Mouse (Mus musculus): Measurements from ENCODE around the gene Tbx6.
"Not testable (repeated sequence)": the region's sequence is repeated elsewhere in the genome, so short reads cannot be mapped to it uniquely, and the experiment has no call there.

Gene Tbx6

GRCm38 (mm10) chr7:126767001-126767400 is 14.3 kb upstream of the Tbx6 start:
- DNase-seq (ENCODE audit: low spot score) = no peak

DNA sequence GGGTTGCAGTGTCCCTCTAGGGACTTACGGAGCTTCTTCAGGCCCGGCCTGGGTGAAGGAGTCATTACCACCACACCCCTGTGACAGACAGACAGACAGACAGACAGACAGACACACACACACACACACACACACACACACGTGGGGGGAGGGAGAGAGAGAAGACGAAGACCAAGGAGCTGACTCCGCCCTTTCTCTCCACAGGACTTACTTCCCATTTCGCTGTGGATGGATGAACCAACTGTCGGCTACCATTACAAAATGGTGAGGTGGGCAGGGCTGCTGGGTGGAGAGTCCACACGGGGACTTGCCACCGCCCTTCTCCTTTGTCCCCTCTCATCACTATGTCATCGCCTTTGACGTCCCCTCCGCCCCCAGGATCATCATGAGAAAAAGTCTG is 10.5 kb upstream of the Tbx6 start:
- no peak for DNase-seq (ENCODE audit: low spot score)

GRCm38 (mm10) chr7:126773351-126773750 is 7.9 kb upstream of the Tbx6 start:
- DNase-seq (ENCODE audit: low spot score) = no peak

DNA sequence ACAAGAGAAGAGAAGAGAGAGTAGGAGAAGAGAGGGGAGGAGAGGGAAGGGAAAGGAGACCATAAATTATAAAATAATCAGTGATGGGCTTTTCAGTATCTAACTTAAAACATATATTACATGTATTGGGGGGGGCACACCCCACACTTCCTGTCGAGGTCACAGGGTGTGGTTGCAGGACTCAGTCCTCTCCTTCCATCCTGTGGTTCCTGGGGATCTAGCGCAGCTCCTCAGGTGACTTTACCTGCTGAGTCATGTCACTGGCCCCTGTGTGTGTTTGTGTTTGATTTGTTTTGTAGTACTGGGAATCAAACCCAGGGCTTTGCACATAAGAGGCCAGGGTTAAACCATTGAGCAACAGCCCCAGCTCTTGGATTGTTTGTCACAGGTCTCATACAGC is 6.8 kb upstream of the Tbx6 start:
- no peak for DNase-seq (ENCODE audit: low spot score)

DNA sequence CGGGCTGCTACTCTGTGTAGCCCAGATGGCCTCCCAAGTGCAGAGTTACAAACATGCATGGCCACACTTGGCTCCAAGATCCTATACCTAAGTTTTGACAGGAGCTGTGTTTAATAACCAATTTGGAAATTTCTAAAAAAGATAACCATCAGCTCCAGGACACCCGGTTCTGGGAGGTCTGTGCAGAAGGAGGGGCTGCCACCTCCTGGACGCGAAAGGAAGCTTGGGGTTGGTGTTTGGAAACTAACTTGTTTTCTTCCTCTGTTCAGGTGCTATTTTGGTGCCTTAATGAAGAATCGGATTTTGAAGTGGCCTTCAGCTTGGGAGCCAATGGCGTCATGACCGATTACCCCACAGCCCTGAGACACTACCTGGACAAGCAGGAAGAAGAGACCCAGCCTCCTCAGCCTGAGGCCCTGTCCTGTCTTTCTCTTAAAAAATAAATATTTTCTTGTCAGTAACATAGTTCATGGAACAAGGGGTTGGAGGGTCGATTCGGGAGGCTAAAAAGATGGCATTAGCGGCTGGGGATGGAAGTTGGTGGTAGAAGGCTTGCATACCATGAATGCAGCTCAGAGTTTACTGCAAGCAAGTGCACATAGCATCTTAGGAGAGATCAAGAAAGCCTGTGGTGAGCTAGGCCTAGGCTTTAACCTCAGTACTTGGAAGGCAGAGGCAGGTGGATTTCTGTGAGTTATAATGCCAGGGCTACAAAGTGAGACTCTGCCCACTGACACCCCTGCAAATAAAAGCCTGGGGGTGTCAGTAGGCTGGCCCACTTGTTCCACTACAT is 5.9 kb upstream of the Tbx6 start:
- no peak for DNase-seq (ENCODE audit: low spot score)

- DNase-seq (ENCODE audit: low spot score) = no peak
These were observed 5.4 kb upstream of the Tbx6 start for GRCm38 (mm10) chr7:126775978-126776234.

DNA sequence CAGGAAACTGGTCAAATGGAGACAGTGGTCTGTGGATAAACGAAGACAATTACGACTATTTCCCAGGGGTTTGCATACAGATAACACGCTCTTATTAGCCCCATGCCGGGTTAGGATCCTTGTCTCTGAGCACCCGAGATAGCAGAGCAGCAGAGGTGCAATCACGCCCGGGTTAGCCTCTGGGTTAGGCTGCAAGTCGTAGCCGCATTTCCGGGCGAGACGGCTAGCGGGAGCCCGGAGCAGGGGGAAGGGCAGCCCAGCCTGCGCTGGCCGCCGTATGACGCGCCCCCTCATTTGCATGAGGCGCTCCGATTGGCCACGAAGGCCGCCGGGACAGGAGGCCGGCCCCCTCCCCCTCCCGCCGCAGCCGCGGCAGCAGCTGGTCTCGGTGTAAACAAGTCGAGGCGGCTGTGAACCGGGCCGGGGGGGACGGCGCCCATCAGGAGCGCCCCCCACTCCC is 4.7 kb upstream of the Tbx6 start, which contains the start of gene Ypel3:
TSS of gene Ypel3 (plus strand) at position 358 of the 460 bp plus-strand sequence.
- peak; percentile 88 for DNase-seq (ENCODE audit: low spot score)

DNA sequence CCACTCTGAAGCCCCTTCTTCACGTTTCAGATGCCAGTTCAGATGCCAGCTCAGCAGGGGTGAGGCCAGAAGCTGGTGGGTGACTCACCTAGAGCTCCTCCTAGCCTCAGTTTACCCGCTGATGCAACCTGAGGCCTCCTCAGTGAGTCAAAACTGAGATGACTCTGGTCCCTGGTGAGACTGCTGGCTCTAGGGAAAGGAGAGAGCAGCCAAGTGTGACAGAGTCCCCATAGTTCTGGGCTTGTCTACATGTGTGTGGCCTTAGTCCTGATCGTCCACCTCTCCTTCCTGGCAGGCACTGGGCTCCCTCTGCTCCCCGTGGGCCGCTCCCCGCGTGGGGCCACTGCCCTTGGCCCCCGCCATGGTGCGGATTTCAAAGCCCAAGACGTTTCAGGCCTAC is 3.8 kb upstream of the Tbx6 start:
- DNase-seq (ENCODE audit: low spot score) = no peak

DNA sequence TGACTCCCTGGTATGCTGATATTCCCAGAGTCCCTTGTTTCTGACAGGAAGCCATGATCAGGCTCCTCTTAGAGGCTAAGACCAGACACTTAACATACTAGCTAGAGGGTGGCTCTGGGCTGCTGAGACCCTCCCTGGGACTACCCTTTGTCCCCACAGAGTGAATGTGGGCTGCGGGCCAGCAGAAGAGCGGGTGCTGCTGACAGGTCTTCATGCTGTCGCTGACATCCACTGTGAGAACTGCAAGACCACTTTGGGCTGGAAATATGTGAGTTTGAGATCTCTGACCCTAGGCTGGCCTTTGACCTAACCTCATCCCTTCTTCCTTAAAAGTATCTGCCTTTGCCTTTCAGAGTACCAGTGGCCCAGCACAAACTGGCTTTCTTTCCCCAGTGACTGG is 3.1 kb upstream of the Tbx6 start:
- no peak for DNase-seq (ENCODE audit: low spot score)

- not testable (repeated sequence) for DNase-seq (ENCODE audit: low spot score)
These were observed 2.2 kb upstream of the Tbx6 start for GRCm38 (mm10) chr7:126779101-126779500.

- peak; percentile 79 for DNase-seq (ENCODE audit: low spot score)
These were observed 1.0 kb upstream of the Tbx6 start for GRCm38 (mm10) chr7:126779983-126780970.

- DNase-seq (ENCODE audit: low spot score) = no peak
These were observed 533 bp downstream of the Tbx6 start for GRCm38 (mm10) chr7:126781661-126782370.

GRCm38 (mm10) chr7:126782693-126783092 is 1.4 kb downstream of the Tbx6 start:
- no peak for DNase-seq (ENCODE audit: low spot score)

- no peak for DNase-seq (ENCODE audit: low spot score)
These were observed 3.2 kb downstream of the Tbx6 start for GRCm38 (mm10) chr7:126784469-126784868.

- no peak for DNase-seq (ENCODE audit: low spot score)
These were observed 3.8 kb downstream of the Tbx6 start for GRCm38 (mm10) chr7:126785056-126785455.

- no peak for DNase-seq (ENCODE audit: low spot score)
These were observed 4.9 kb downstream of the Tbx6 start for GRCm38 (mm10) chr7:126786142-126786541.

DNA sequence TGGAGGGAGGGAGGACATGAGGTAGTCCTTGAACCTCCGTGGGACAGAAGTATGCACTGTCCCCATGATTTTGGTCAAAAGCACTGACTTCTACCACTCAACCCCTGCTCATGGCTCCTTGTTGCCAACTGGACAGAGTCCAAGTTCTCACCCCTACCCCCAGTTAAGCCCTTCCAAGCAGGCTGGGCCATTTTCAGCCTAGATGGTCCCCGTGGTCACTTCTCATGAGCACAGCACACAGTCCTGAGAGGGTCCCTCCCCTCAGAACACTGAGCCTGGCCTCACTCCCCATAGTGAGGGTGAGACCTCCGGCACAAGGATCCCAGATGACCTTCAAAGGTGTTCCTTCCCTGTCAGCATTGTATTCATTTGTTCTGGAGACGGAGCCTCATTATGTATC is 7.9 kb downstream of the Tbx6 start:
- DNase-seq (ENCODE audit: low spot score) = no peak

GRCm38 (mm10) chr7:126791851-126792720 is 10.8 kb downstream of the Tbx6 start, which contains the start of gene Ppp4c:
Gene Ppp4c, minus strand, starts transcription at chr7:126792496.
- peak; percentile 92 for DNase-seq (ENCODE audit: low spot score)

DNA sequence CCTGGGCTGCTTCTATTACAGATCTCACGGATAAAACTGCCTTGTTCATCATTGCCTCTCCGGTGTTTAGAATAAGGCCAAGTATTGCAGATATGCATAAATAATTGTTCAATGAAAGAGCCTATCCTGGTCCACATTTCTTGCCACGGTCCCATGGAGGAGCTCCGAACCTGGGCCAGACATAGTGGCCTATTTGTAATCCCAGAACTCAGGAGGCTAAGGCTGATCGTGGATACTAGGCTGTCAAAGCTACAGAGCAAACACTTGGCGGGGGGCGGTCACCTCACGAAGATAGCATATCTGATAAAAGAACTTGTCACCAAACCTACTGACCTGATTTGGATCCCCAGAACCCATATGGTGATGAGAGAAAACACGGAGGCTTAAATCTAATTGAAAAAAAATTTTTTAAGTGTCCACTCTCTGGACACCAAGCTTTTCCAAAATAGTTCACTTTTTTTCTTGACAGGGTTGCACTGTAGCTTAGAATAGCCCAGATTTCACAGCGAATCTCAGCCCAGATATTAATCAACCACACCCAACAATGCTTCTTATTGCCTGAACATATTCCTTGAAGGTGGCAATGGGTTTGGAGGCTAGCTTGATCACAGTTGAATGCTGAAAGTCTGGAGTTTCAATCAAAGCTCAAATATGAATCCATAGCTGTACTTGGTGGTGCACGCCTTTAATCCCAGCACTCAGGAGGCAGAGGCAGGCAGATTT is 11.6 kb downstream of the Tbx6 start:
- no peak for DNase-seq (ENCODE audit: low spot score)

GRCm38 (mm10) chr7:126793456-126794270 is 12.4 kb downstream of the Tbx6 start:
- DNase-seq (ENCODE audit: low spot score) = no peak
